Mouse (Mus musculus) cerebellum, postnatal 14 days (tissue): ENCODE results near the gene Pdk2.
"Not testable (repeated sequence)": the region's sequence is repeated elsewhere in the genome, so short reads cannot be mapped to it uniquely, and the experiment has no call there.

Experiments used
- DNase-seq, 2 experiments: peaks; one replicate each; pipeline ENCODE4 v3.0.0; 2021; ENCODE audit warnings: mixed read lengths in 2 of 2

The Pdk2 gene

GRCm38 (mm10) chr11:95026849-95027248 is 14.3 kb downstream of the Pdk2 start:
- no peak for DNase-seq

GRCm38 (mm10) chr11:95026090-95026542 is 15.0 kb downstream of the Pdk2 start:
- no peak for DNase-seq

DNA sequence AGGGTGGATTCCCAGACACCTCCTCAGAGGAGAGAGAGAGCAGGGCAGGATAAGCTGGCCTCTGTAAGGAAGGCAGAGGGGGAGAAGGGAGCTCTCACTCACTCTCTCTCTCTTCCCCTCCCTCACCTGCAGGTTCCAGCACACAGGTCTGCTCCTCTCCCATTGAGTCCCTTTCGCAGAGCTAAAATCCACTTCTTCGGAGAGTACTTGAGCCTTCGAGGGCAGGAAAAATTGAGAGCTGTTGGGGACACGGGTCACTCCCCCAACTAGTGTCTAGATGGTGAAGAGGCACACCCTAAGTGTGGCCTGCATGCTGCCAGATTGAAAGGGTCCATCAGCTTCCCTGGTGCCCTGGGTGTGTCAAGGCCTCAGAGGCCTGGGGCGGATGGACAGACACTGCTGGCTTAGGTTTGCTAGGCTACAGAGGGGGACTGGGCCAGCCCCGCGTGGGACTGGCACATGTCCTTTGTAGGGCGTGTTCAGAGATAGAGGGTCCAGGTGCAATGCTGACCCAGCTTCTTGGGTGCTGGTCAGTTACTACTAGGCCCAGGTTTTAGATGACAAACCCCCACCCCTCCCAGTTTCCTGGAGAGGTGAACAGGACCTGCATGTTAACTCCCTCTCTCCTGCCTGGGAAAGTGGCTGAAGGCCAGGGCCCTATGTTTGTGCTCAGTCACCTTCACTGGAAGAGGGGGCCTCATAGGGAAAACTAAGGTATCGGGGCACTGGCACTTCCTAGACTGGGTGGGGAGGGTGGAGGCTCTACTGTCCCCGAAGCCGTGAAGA is 15.7 kb downstream of the Pdk2 start:
- DNase-seq, result no peak

- DNase-seq, result peak; percentile 98
Observed at GRCm38 (mm10) chr11:95024439-95025184, 16.5 kb downstream of the Pdk2 start.

DNA sequence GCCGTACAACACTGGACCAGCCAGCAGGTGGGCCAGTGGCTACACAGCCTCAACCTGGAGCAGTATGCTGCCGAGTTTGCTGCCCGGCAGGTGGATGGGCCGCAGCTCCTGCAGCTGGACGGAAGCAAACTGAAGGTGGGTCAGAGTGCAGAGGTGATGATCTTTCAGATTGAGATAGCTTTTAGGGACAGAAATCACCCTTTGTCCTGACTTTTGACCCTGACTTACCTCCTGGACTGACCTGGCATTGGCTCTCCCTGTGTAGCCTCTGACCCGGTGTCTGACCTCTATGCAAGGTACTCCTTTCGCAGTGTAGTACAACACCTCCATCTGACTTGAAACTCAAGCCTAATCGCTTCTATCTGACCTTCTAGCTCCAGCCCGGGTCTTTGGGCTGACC is 17.7 kb downstream of the Pdk2 start:
- DNase-seq, result no peak

DNA sequence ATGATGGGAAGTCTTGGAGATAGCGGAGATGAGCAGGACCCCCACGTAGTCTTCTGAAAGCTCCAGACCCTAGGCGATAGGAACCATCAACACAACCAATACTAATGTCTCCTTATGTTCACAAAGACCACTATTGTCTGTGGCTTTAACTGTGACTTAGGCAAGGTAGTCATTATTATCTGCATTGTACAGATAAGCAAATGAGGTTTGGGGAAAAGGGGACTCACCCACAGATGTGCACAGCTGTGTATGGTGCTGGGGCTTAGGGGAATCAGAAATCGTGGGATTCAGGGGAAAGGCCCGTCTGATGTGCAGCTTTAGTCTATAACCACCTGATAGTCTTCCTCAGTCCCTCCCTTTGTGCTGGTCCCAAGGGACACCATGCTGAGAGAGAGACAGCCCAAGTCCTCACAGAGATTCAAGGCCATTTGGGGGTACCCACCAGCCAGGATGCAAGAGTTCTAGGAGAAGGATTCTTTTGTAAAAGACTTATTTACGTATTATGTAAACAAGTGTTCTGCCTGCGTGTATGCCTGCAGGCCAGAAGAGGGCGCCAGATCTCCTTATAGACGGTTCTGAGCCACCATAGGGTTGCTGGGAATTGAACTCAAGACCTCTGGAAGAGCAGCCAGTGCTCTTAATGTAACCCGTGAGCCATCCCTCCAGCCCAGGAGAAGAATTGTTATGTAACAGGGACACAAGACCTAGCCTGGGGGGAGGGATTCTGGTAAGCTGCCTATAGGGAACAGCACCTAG is 18.7 kb downstream of the Pdk2 start:
- no peak for DNase-seq

DNA sequence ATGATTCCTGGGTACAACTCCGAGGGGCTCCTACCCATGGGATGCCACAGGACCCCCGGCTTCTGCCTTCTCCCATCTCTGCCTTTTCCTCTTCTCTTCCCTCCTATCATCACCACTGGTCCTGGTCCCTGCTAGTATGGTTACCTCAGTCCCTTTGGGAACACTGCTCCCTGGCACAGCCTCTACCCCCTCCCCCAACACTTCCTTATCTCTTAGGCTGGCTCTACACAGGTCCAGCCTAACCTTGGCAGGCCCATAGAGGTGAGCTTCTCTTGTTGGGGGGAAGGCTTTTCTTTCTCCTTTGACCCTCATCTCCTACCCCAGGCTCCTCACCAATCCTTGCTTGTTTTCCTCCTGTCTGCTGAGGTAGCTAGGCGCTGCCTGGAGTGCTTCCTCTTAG is 25.7 kb downstream of the Pdk2 start:
- no peak for DNase-seq

DNA sequence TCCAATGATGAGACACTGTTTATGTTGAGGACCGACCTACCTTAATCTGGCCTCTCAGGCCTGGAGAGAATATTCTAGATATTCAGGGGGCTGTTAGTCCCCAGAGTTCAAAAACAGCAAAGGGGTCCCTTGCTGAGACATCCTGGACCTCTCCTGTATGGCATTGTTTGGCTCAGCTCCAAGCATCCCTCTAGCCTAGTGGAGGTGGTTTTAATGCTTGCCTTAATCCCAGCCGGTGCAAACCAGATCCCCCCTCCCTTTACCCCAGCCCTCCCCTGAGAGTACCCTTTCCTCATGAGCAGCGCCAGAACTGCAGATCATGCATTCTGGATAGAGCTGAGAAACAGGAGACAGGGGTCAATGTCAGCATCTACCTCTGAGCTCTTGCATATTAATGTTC is 28.7 kb downstream of the Pdk2 start:
- DNase-seq, result peak in 1 of 2 experiments; percentile 67

DNA sequence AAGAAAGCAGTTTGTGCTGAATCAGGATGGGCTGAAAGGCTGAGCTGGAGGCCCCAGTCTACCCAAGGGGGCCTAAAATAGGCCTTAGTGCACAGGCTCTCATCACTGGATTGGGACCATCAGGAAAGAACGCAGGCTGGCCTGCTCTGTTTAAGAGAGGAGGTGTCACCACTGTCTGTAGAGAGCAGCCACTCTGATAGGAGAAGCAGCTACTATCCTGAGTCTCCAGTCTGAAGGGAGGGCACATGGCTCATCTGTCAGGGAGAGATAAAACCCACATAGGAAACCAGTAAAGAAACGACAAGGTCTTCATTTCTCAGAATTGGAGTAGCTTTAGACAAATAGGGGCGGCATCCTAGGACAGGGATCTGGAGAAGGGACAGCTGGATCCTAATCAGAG is 29.1 kb downstream of the Pdk2 start:
- no peak for DNase-seq

DNA sequence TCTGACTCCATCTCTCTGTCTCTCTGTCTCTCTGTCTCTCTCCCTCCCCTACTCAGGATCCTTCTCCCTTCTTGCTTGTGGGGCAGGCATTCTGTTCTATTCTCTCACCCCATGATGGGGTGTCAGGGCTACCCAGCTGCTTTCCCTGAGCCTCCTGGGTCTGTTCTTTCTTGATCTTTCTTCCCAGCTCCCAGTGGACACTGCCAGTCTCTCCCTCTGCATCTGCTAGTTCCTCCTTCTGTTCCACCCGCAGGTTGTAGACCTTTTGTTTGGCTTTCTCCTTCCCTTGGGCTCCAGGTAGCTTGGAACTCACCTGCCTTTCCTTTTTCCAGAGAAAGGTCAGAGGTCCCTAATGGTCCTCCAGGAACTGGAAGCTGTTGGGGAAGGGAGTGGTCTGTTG is 29.7 kb downstream of the Pdk2 start:
- no peak for DNase-seq

- not testable (repeated sequence) for DNase-seq
Observed at GRCm38 (mm10) chr11:95010841-95011403, 30.2 kb downstream of the Pdk2 start.

- peak; percentile 86 to 90 for DNase-seq
Observed at GRCm38 (mm10) chr11:95010141-95010739, 30.9 kb downstream of the Pdk2 start.

DNA sequence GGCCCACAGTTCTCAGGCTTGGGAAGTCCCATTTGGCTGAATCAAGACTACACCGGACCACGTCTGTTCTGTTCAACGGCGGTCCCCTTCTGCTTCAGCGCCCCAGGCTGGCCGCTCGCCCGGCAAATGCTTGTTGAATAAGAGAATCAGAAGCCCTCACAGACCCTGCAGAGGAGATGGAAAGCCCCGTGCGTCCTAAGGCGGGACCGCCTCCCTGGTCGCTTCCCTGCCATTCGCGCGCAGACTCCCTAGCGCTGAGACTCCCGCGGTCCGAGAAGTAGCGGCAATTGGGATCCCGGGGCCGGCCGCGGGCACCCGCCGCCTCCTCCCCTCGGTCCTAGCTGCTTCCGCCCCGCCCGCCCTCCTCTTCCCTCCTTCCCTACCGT is 31.5 kb downstream of the Pdk2 start, which contains the start of gene Samd14:
Samd14 (plus strand) TSS at position 251 of the 386 bp plus-strand sequence.
- peak; percentile 93 to 96 for DNase-seq

DNA sequence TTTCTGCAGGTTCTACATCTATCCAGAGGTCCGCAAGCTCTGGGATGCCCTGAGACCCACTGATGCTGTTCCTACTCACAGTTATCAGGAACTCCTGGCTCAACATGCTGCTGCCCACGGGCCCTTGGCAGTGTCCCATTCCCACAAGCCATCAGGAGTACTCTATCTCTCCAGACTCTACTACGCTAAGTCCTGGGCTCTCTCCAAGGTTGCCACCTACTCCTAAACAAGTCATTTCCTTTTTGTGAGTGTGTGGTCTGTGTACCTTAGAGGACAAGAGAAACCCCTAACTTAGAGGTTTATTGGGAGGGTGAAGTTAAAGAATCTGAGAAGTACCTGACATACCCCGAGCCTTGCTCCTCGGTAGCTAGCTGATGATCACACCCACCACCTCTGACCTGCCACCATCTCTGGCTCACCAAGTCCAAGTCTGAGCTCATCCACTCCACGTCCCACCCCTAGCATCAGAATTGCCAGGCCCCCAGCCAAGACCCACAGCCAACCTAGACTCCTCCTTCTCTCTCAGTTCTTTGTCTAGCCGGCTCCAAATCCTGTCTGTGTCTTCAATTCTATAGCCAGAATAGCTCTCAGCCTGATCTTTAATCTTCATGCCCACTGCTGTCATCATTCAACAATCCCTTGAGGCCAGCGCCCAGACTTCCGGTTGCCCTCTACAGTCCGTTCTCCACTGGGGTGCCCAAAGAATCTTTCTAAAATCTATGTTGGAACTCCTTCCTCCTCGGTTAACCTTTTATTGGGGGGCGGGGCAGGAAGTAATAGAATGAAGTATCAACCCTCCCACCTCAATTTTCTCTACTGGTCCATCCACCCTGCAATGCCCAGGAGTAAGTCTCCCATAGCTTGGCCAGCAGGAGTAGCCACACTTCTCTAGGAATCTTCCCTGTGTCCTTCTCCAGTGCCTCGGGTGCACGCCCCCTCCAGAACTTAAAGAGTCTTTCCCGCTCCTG is 32.2 kb downstream of the Pdk2 start:
- DNase-seq, result peak in 1 of 2 experiments; percentile 74

DNA sequence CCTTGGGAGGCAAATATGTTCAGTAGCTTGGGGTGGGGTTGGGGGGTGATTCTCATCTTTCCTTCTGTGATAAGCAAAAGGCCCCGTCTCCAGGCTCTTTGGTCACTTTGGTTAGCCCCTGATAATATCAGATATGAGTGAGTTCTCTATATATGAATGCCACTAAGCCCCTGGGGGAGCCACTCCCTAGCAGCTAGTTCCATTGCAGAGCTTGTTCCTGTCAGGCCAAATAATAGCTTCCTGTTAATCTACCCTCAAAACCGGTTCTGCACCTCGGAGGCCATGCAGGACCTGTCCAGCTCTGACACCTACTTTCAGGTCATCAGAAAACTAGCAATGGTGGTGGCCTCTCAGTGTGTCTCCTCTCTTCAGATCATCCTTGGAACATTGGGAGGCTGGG is 33.7 kb downstream of the Pdk2 start:
- no peak for DNase-seq

GRCm38 (mm10) chr11:95006525-95007219 is 34.5 kb downstream of the Pdk2 start:
- DNase-seq, result peak; percentile 89 to 92

DNA sequence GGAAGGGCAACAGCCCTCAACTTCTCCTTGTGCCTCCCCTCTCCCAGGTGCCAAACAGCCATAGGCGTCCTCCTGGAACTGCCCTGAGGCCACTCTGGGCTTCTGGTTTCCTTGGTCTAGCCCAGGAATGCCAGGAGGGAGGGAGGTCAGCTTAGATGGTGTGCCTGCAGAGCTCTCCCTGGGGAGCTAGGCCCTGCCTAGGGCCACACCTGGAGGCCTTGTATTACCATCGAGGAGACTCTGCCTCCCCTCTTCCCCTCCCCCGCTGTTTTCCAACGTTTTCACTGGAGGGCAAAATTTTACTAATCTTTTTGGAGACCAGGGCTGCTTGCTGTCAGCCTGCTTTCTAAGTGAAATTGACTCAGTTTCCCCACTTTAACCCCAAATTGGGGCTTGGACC is 35.1 kb downstream of the Pdk2 start:
- peak in 1 of 2 experiments; percentile 59 for DNase-seq

- DNase-seq, result no peak
Observed at GRCm38 (mm10) chr11:95004937-95005198, 36.3 kb downstream of the Pdk2 start.

- peak in 1 of 2 experiments; percentile 62 for DNase-seq
Observed at GRCm38 (mm10) chr11:95004136-95004936, 36.8 kb downstream of the Pdk2 start.

GRCm38 (mm10) chr11:95002705-95003104 is 38.4 kb downstream of the Pdk2 start:
- DNase-seq, result peak in 1 of 2 experiments; percentile 14
